Comparison of ENCODE assay signal across 8 mouse cellular contexts in the genomic region with DNA sequence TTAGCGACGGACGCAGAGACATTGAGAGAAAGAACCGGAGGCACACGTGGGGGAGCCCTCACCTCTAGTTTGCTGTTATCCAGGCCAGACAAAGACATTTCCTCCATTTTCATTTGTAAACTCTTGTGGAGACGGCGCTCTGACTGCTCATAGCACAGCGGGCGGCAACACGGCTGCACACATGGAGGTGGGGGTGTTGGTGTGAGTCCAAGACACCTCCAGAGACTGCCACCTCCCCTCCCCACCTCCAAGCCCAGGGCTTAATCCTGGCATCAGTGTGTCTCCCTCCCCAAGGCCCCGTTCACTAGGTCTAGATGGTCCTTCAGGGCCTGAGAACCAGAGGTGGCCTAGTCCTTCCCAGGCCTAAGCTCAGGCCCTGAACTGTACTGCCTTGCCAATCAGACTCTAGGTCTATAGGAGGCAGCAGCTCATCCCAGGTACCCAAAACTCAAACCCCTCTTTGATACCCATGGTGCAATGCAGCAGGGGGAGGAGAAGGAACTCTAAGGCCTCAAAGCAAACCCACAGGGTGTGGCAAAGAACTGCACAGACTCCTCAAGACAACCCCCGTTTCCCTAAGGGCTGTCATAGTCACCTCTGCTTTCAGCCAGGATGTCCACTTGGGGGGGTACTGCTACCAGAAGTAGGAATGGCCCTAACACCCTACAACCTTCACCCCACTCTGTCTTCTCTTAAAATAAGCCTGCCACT. TPM values are rescaled to one million over a fixed set of nuclear protein-coding genes. Genes with fewer than 3 reads are reported as not detected.
DNase-seq lines count a peak whose midpoint lies in the region; ATAC-seq and TF ChIP-seq lines count a peak whose summit lies in the region.

No protein-coding gene starts in this region.

- peaks cover 2 to 9% of the 10 kb centered on the region in 2 experiments; a peak in 3 of 4 replicates for H3K36me3 ChIP-seq in MEL (ENCODE audit: control insufficient read depth in 1 of 2, insufficient read depth in 2 of 2, low read length in 2 of 2)
- peaks cover 45% of the 10 kb centered on the region for H3K36me3 ChIP-seq in forebrain, embryonic 13.5 days (ENCODE audit: poor library complexity, severe bottlenecking)
- peaks cover 44% of the 10 kb centered on the region for H3K36me3 ChIP-seq in intestine, postnatal 0 days (ENCODE audit: control insufficient read depth, insufficient read depth)
- H3K36me3 ChIP-seq in megakaryocyte, embryonic 14.5 days (replicated peaks; ENCODE audit: low read length): peaks cover 50% of the 10 kb centered on the region
- peaks cover 33% of the 10 kb centered on the region for H3K36me3 ChIP-seq in stomach, embryonic 14.5 days (ENCODE audit: control insufficient read depth, insufficient read depth, low read length)

- peak; percentile 17; the same call in 1 of the 2 replicates for ATAC-seq in frontal cortex, adult (ENCODE audit: low TSS enrichment)
- ATAC-seq in forebrain, embryonic 13.5 days: no peak
- no peak for ATAC-seq in intestine, postnatal 0 days
- ATAC-seq in stomach, embryonic 14.5 days (ENCODE audit: insufficient number of reproducible peaks, insufficient read depth, low FRiP score, low read depth): no peak

- peak; percentile 41 to 87; a peak in 3 of 4 replicates for TF ChIP-seq POLR2A in MEL (IDR thresholded peaks at IDR 0.05; ENCODE audit: control insufficient read depth in 1 of 2, insufficient read depth in 1 of 2, low read depth in 1 of 2, low read length in 2 of 2, poor library complexity in 1 of 2)

- peak overlapping the region; percentile 76 for H3K27ac ChIP-seq in MEL (ENCODE audit: control insufficient read depth, low read depth, low read length)
- peak overlapping the region; percentile 99 for H3K27ac ChIP-seq in forebrain, embryonic 13.5 days
- H3K27ac ChIP-seq in intestine, postnatal 0 days (ENCODE audit: low read depth, low read length): peak overlapping the region; percentile 97
- H3K27ac ChIP-seq in stomach, embryonic 14.5 days (ENCODE audit: low read length): peak overlapping the region; percentile 100

- H3K4me3 ChIP-seq in MEL (ENCODE audit: control insufficient read depth in 1 of 2, insufficient read depth in 1 of 2, low read depth in 2 of 2, low read length in 2 of 2): peak overlapping the region; percentile 77 to 84
- peak overlapping the region; percentile 86 for H3K4me3 ChIP-seq in forebrain, embryonic 13.5 days
- H3K4me3 ChIP-seq in intestine, postnatal 0 days (ENCODE audit: low read depth, low read length): peak overlapping the region; percentile 83
- peak overlapping the region; percentile 96 for H3K4me3 ChIP-seq in megakaryocyte, embryonic 14.5 days (replicated peaks)
- H3K4me3 ChIP-seq in stomach, embryonic 14.5 days (ENCODE audit: low read depth, low read length): peak overlapping the region; percentile 68

- peak in 2 of 3 experiments; percentile 28 to 42; a peak in 3 of 6 replicates for TF ChIP-seq CTCF in MEL (IDR thresholded peaks at IDR 0.05 in 2 of 3, conservative IDR thresholded peaks at IDR 0.05 in 1 of 3; ENCODE audit: control insufficient read depth in 1 of 3, insufficient read depth in 1 of 3, low read depth in 2 of 3, low read length in 3 of 3, poor library complexity in 1 of 3, severe bottlenecking in 1 of 3)
- peak; percentile 52 for TF ChIP-seq CTCF in intestine, postnatal 0 days (IDR thresholded peaks at IDR 0.05; ENCODE audit: low read depth)

- peak overlapping the region; percentile 71 for H3K9ac ChIP-seq in MEL (ENCODE audit: control insufficient read depth, low read depth, low read length, poor library complexity, severe bottlenecking)
- peak overlapping the region; percentile 95 for H3K9ac ChIP-seq in forebrain, embryonic 13.5 days
- peak overlapping the region; percentile 92; the same call in 1 of the 2 replicates for H3K9ac ChIP-seq in intestine, postnatal 0 days (ENCODE audit: low read depth, low read length)
- H3K9ac ChIP-seq in stomach, embryonic 14.5 days (replicated peaks; ENCODE audit: low read depth, low read length): peak overlapping the region; percentile 77

- no peak for DNase-seq in frontal cortex, postnatal 10 days (ENCODE audit: low spot score in 2 of 2)
- DNase-seq in MEL (ENCODE audit: low read depth, low spot score): peak; percentile 91
- DNase-seq in embryo, embryonic 10.5 days (ENCODE audit: low spot score): no peak

- H3K27me3 ChIP-seq in MEL (ENCODE audit: control insufficient read depth in 1 of 2, insufficient read depth in 2 of 2, low read length in 2 of 2): no peaks in the 10 kb centered on the region
- H3K27me3 ChIP-seq in forebrain, embryonic 13.5 days: no peaks in the 10 kb centered on the region
- no peaks in the 10 kb centered on the region for H3K27me3 ChIP-seq in intestine, postnatal 0 days (replicated peaks; ENCODE audit: control insufficient read depth, insufficient read depth, low read length)
- H3K27me3 ChIP-seq in megakaryocyte, embryonic 14.5 days (replicated peaks): no peaks in the 10 kb centered on the region
- H3K27me3 ChIP-seq in stomach, embryonic 14.5 days (ENCODE audit: control insufficient read depth, insufficient read depth, low read length): no peaks in the 10 kb centered on the region

- H3K9me3 ChIP-seq in MEL (replicated peaks; ENCODE audit: insufficient read depth, low read length): no peaks in the 10 kb centered on the region
- H3K9me3 ChIP-seq in forebrain, embryonic 13.5 days (replicated peaks): no peaks in the 10 kb centered on the region
- H3K9me3 ChIP-seq in intestine, postnatal 0 days (ENCODE audit: control insufficient read depth): no peaks in the 10 kb centered on the region
- H3K9me3 ChIP-seq in megakaryocyte, embryonic 14.5 days: no peaks in the 10 kb centered on the region
- no peaks in the 10 kb centered on the region for H3K9me3 ChIP-seq in stomach, embryonic 14.5 days (ENCODE audit: control insufficient read depth, low read depth, low read length)

- peaks cover 2 to 14% of the 10 kb centered on the region in 2 experiments; a peak in 3 of 4 replicates for H3K4me1 ChIP-seq in MEL (ENCODE audit: control insufficient read depth in 1 of 2, insufficient read depth in 2 of 2, low read length in 2 of 2)
- peaks cover 26% of the 10 kb centered on the region for H3K4me1 ChIP-seq in forebrain, embryonic 13.5 days
- no peaks in the 10 kb centered on the region for H3K4me1 ChIP-seq in intestine, postnatal 0 days (replicated peaks; ENCODE audit: control insufficient read depth, insufficient read depth, low read length)
- peaks cover 59% of the 10 kb centered on the region for H3K4me1 ChIP-seq in megakaryocyte, embryonic 14.5 days
- peaks cover 8% of the 10 kb centered on the region for H3K4me1 ChIP-seq in stomach, embryonic 14.5 days (ENCODE audit: control insufficient read depth, insufficient read depth, low read length)

- no peak for TF ChIP-seq EP300 in MEL (IDR thresholded peaks at IDR 0.05; ENCODE audit: low read depth in 1 of 2, low read length in 2 of 2)

- peak; percentile 40 for TF ChIP-seq RAD21 in MEL (IDR thresholded peaks at IDR 0.05; ENCODE audit: low read depth, low read length)

- 60% methylated on average over 12 of the region's 12 CpGs for WGBS in forebrain, embryonic 13.5 days
- 66% methylated on average over 12 of the region's 12 CpGs for WGBS in intestine, postnatal 0 days
- 58% methylated on average over 12 of the region's 12 CpGs for WGBS in stomach, embryonic 14.5 days

- H3K79me2 ChIP-seq in MEL (ENCODE audit: control insufficient read depth, insufficient read depth, low read length, poor library complexity): peaks cover 24% of the 10 kb centered on the region

- peak overlapping the region; percentile 84 for H3K4me2 ChIP-seq in forebrain, embryonic 13.5 days
- peak overlapping the region; percentile 81 for H3K4me2 ChIP-seq in intestine, postnatal 0 days (replicated peaks; ENCODE audit: low read depth)
- H3K4me2 ChIP-seq in stomach, embryonic 14.5 days (replicated peaks; ENCODE audit: low read depth, low read length): peak overlapping the region; percentile 71

RNA-seq across cellular contexts. Expression of gene Atxn7l3, which starts 1.4 kb away (rescaled TPM):
- total RNA-seq in MEL (2012; rRNA removed): 40.5 and 46.7 TPM in 2 replicates
- polyA plus RNA-seq in MEL (2012; ENCODE audit: insufficient read depth in 1 of 2, insufficient read length in 2 of 2, low read depth in 1 of 2, low replicate concordance in 2 of 2, missing spikeins in 1 of 2): 10 to 100 TPM; 39.4 to 53.0 TPM
- polyA plus RNA-seq in forebrain, embryonic 13.5 days (2015; fragmentation: Nextera tagmentation; extraction: Ambion mirVana): 21.8 and 22.7 TPM in 2 replicates
- 8.6 and 10.5 TPM in 2 replicates for polyA plus RNA-seq in intestine, postnatal 0 days (2015; fragmentation: Nextera tagmentation; extraction: Ambion mirVana)
- polyA plus RNA-seq in megakaryocyte, embryonic 14.5 days (2012; ENCODE audit: insufficient read depth, low replicate concordance): 64.8 and 80.0 TPM in 2 replicates
- 18.7 and 19.0 TPM in 2 replicates for polyA plus RNA-seq in stomach, embryonic 14.5 days (2014; fragmentation: Nextera tagmentation; extraction: Ambion mirVana)

RNA-seq across cellular contexts. Expression of gene Tmub2, which starts 10.3 kb away (rescaled TPM):
- total RNA-seq in MEL (2012; rRNA removed): 27.0 and 29.3 TPM in 2 replicates
- polyA plus RNA-seq in MEL (2012; ENCODE audit: insufficient read depth in 1 of 2, insufficient read length in 2 of 2, low read depth in 1 of 2, low replicate concordance in 2 of 2, missing spikeins in 1 of 2): 10 to 100 TPM in 1 of 2 experiments, not detected in 1; 40.5 TPM
- 63.2 and 69.6 TPM in 2 replicates for polyA plus RNA-seq in forebrain, embryonic 13.5 days (2015; fragmentation: Nextera tagmentation; extraction: Ambion mirVana)
- polyA plus RNA-seq in intestine, postnatal 0 days (2015; fragmentation: Nextera tagmentation; extraction: Ambion mirVana): 43.3 and 44.2 TPM in 2 replicates
- 46.7 and 48.3 TPM in 2 replicates for polyA plus RNA-seq in megakaryocyte, embryonic 14.5 days (2012; ENCODE audit: insufficient read depth, low replicate concordance)
- 53.0 and 55.0 TPM in 2 replicates for polyA plus RNA-seq in stomach, embryonic 14.5 days (2014; fragmentation: Nextera tagmentation; extraction: Ambion mirVana)

RNA-seq across cellular contexts. Expression of gene Ubtf, which starts 24.5 kb away (rescaled TPM):
- 151 and 189 TPM in 2 replicates for total RNA-seq in MEL (2012; rRNA removed)
- polyA plus RNA-seq in MEL (2012; ENCODE audit: insufficient read depth in 1 of 2, insufficient read length in 2 of 2, low read depth in 1 of 2, low replicate concordance in 2 of 2, missing spikeins in 1 of 2): 100 to 1,000 TPM in 1 of 2 experiments, 10 to 100 TPM in 1; 76.5 to 145 TPM
- 96.1 and 98.8 TPM in 2 replicates for polyA plus RNA-seq in forebrain, embryonic 13.5 days (2015; fragmentation: Nextera tagmentation; extraction: Ambion mirVana)
- 39.6 and 41.9 TPM in 2 replicates for polyA plus RNA-seq in intestine, postnatal 0 days (2015; fragmentation: Nextera tagmentation; extraction: Ambion mirVana)
- 46.9 and 85.8 TPM in 2 replicates for polyA plus RNA-seq in megakaryocyte, embryonic 14.5 days (2012; ENCODE audit: insufficient read depth, low replicate concordance)
- 77.3 and 87.2 TPM in 2 replicates for polyA plus RNA-seq in stomach, embryonic 14.5 days (2014; fragmentation: Nextera tagmentation; extraction: Ambion mirVana)

RNA-seq across cellular contexts. Expression of gene Asb16, which starts 26.5 kb away (rescaled TPM):
- 3.9 and 4.4 TPM in 2 replicates for total RNA-seq in MEL (2012; rRNA removed)
- 1 to 10 TPM in 1 of 2 experiments, not detected in 1; 8.5 TPM for polyA plus RNA-seq in MEL (2012; ENCODE audit: insufficient read depth in 1 of 2, insufficient read length in 2 of 2, low read depth in 1 of 2, low replicate concordance in 2 of 2, missing spikeins in 1 of 2)
- polyA plus RNA-seq in forebrain, embryonic 13.5 days (2015; fragmentation: Nextera tagmentation; extraction: Ambion mirVana): not detected in 2 replicates
- 0.05 and 0.09 TPM in 2 replicates for polyA plus RNA-seq in intestine, postnatal 0 days (2015; fragmentation: Nextera tagmentation; extraction: Ambion mirVana)
- not detected in 2 replicates for polyA plus RNA-seq in megakaryocyte, embryonic 14.5 days (2012; ENCODE audit: insufficient read depth, low replicate concordance)
- not detected in 2 replicates for polyA plus RNA-seq in stomach, embryonic 14.5 days (2014; fragmentation: Nextera tagmentation; extraction: Ambion mirVana)

RNA-seq across cellular contexts. Expression of gene BC030867, which starts 46.4 kb away (rescaled TPM):
- 19.5 and 20.0 TPM in 2 replicates for total RNA-seq in MEL (2012; rRNA removed)
- 10 to 100 TPM; 36.2 to 51.7 TPM for polyA plus RNA-seq in MEL (2012; ENCODE audit: insufficient read depth in 1 of 2, insufficient read length in 2 of 2, low read depth in 1 of 2, low replicate concordance in 2 of 2, missing spikeins in 1 of 2)
- 11.0 and 13.7 TPM in 2 replicates for polyA plus RNA-seq in forebrain, embryonic 13.5 days (2015; fragmentation: Nextera tagmentation; extraction: Ambion mirVana)
- 2.7 and 3.4 TPM in 2 replicates for polyA plus RNA-seq in intestine, postnatal 0 days (2015; fragmentation: Nextera tagmentation; extraction: Ambion mirVana)
- 2.6 and 4.2 TPM in 2 replicates for polyA plus RNA-seq in megakaryocyte, embryonic 14.5 days (2012; ENCODE audit: insufficient read depth, low replicate concordance)
- polyA plus RNA-seq in stomach, embryonic 14.5 days (2014; fragmentation: Nextera tagmentation; extraction: Ambion mirVana): 11.4 and 11.8 TPM in 2 replicates
